Comparison of ENCODE assay signal across 28 mouse cellular contexts in the genomic region with DNA sequence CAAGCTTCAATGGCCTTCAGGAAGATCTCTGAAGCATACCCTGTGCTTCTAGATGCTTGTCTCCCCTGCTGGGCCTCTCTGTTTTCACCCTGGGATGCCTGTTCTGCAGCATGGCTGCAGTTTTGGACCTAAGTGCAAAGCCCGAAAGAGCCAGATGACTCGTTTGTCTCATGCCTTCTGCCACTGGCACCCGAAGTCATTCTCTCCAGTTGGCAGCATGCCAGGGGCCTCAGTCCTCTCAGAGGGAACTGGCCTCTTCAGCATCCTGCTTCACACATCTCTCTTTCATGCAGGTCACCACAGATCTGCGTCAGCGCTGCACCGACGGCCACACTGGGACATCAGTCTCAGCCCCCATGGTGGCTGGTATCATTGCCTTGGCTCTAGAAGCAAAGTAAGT.
DNase-seq lines count a peak whose midpoint lies in the region; ATAC-seq and TF ChIP-seq lines count a peak whose summit lies in the region.
"Had no signal": no experiment of that assay in that cellular context is flagged by ENCODE, and none has a peak within 500 bp of the region (broad histone marks: within the 10 kb centered on the region; RNA-seq: fewer than 3 reads in every experiment).

No protein-coding gene starts in this region.

- no peaks in the 10 kb centered on the region for H3K27me3 ChIP-seq in midbrain, postnatal 0 days (ENCODE audit: insufficient read depth, low read length)
- H3K27me3 ChIP-seq in midbrain, embryonic 11.5 days (ENCODE audit: control insufficient read depth, insufficient read depth, low read length), result no peaks in the 10 kb centered on the region
- H3K27me3 ChIP-seq in liver, embryonic 11.5 days (replicated peaks; ENCODE audit: control insufficient read depth, insufficient read depth, low read length), result no peaks in the 10 kb centered on the region
- H3K27me3 ChIP-seq in heart, adult 2 months (ENCODE audit: control insufficient read depth, insufficient read depth, low read length), result no peaks in the 10 kb centered on the region
- H3K27me3 ChIP-seq: embryonic facial prominence, embryonic 12.5 days; hindbrain, embryonic 15.5 days; kidney, embryonic 15.5 days; limb, embryonic 15.5 days; lung, embryonic 15.5 days; neural tube, embryonic 12.5 days had no signal

- H3K4me2 ChIP-seq in midbrain, postnatal 0 days (ENCODE audit: low read depth, low read length, poor library complexity, severe bottlenecking), result no peak overlapping the region
- H3K4me2 ChIP-seq in midbrain, embryonic 11.5 days, result no peak overlapping the region
- no peak overlapping the region for H3K4me2 ChIP-seq in liver, embryonic 11.5 days
- H3K4me2 ChIP-seq: embryonic facial prominence, embryonic 12.5 days; heart, embryonic 12.5 days; hindbrain, embryonic 15.5 days; kidney, embryonic 15.5 days; limb, embryonic 15.5 days; lung, embryonic 15.5 days; neural tube, embryonic 12.5 days had no signal

- no peak overlapping the region for H3K4me3 ChIP-seq in midbrain, postnatal 0 days (ENCODE audit: low read depth, low read length)
- no peak overlapping the region for H3K4me3 ChIP-seq in midbrain, embryonic 11.5 days (ENCODE audit: low read depth, low read length)
- H3K4me3 ChIP-seq in liver, embryonic 11.5 days (ENCODE audit: low read depth, low read length), result no peak overlapping the region
- H3K4me3 ChIP-seq in heart, adult 2 months, result no peak overlapping the region
- H3K4me3 ChIP-seq: embryonic facial prominence, embryonic 12.5 days; heart, embryonic 12.5 days; hindbrain, embryonic 15.5 days; kidney, embryonic 15.5 days; limb, embryonic 10.5 days; limb, embryonic 15.5 days; lung, embryonic 15.5 days; midbrain, embryonic 10.5 days; myocyte; neural tube, embryonic 12.5 days had no signal

- H3K27ac ChIP-seq in midbrain, postnatal 0 days (ENCODE audit: low read depth, low read length), result no peak overlapping the region
- H3K27ac ChIP-seq in midbrain, embryonic 11.5 days (ENCODE audit: low read depth, low read length), result no peak overlapping the region
- H3K27ac ChIP-seq in liver, embryonic 11.5 days (ENCODE audit: low read depth, low read length), result no peak overlapping the region
- H3K27ac ChIP-seq in heart, adult 2 months, result no peak overlapping the region
- H3K27ac ChIP-seq: embryonic facial prominence, embryonic 12.5 days; hindbrain, embryonic 15.5 days; kidney, embryonic 15.5 days; limb, embryonic 15.5 days; liver, embryonic 14.5 days; lung, embryonic 15.5 days; midbrain, embryonic 10.5 days; neural tube, embryonic 12.5 days had no signal

- no peak for TF ChIP-seq POLR2A in heart, adult 2 months (IDR thresholded peaks at IDR 0.05; ENCODE audit: insufficient read depth, low read depth, low read length)

- no peak overlapping the region for H3K9ac ChIP-seq in midbrain, postnatal 0 days (replicated peaks; ENCODE audit: low read length, poor library complexity, severe bottlenecking)
- H3K9ac ChIP-seq in midbrain, embryonic 11.5 days (ENCODE audit: low read length), result no peak overlapping the region
- no peak overlapping the region for H3K9ac ChIP-seq in liver, embryonic 11.5 days (ENCODE audit: low read depth, low read length)
- no peak overlapping the region for H3K9ac ChIP-seq in heart, adult 2 months (ENCODE audit: low read depth, low read length)
- H3K9ac ChIP-seq: embryonic facial prominence, embryonic 12.5 days; heart, embryonic 12.5 days; hindbrain, embryonic 15.5 days; kidney, embryonic 15.5 days; limb, embryonic 15.5 days; liver, embryonic 14.5 days; lung, embryonic 15.5 days; neural tube, embryonic 12.5 days had no signal

- H3K36me3 ChIP-seq in midbrain, postnatal 0 days (ENCODE audit: insufficient read depth, low read length), result no peaks in the 10 kb centered on the region
- H3K36me3 ChIP-seq in midbrain, embryonic 11.5 days (ENCODE audit: control insufficient read depth, insufficient read depth, low read length), result no peaks in the 10 kb centered on the region
- no peaks in the 10 kb centered on the region for H3K36me3 ChIP-seq in liver, embryonic 11.5 days (ENCODE audit: control insufficient read depth, insufficient read depth, low read length)
- no peaks in the 10 kb centered on the region for H3K36me3 ChIP-seq in heart, adult 2 months (ENCODE audit: control insufficient read depth, insufficient read depth, low read length)
- H3K36me3 ChIP-seq: embryonic facial prominence, embryonic 12.5 days; hindbrain, embryonic 15.5 days; kidney, embryonic 15.5 days; lung, embryonic 15.5 days; midbrain, embryonic 10.5 days; neural tube, embryonic 12.5 days had no signal

- WGBS in midbrain, postnatal 0 days, result 80% methylated on average over 7 of the region's 7 CpGs
- 94% methylated on average over 7 of the region's 7 CpGs for WGBS in midbrain, embryonic 11.5 days
- WGBS in liver, embryonic 11.5 days, result 86% methylated on average over 7 of the region's 7 CpGs
- WGBS in heart, adult 2 months, result 68% methylated on average over 7 of the region's 7 CpGs

- peak; percentile 19 for DNase-seq in midbrain, postnatal 0 days (ENCODE audit: low spot score)
- no peak for DNase-seq in midbrain, embryonic 11.5 days (ENCODE audit: low spot score, missing footprints)
- DNase-seq in cerebellum, adult 11-12 months, result peak; percentile 66
- DNase-seq in cerebellum, adult 9-11 months, result peak; percentile 62
- DNase-seq in liver, embryonic 11.5 days (ENCODE audit: low spot score), result no peak
- no peak for DNase-seq in heart, adult 2 months
- DNase-seq in heart, adult 11 months, result no peak
- DNase-seq: adrenal gland, postnatal 14 days; gastrocnemius, postnatal 25 days; heart, adult 18-20 months; kidney, adult 18-20 months; kidney, postnatal 25 days; right cerebral cortex, adult 18-20 months; thymus, adult 2 months; thymus, postnatal 36 days had no signal

- H3K9me3 ChIP-seq in midbrain, postnatal 0 days (ENCODE audit: low read length), result no peaks in the 10 kb centered on the region
- no peaks in the 10 kb centered on the region for H3K9me3 ChIP-seq in midbrain, embryonic 11.5 days (ENCODE audit: control insufficient read depth, low read length)
- H3K9me3 ChIP-seq in liver, embryonic 11.5 days (ENCODE audit: control insufficient read depth, low read length), result 0 out of 2 replicates have a peak, but pooled peaks cover 5% of the 10 kb centered on the region
- H3K9me3 ChIP-seq: embryonic facial prominence, embryonic 12.5 days; hindbrain, embryonic 15.5 days; kidney, embryonic 15.5 days; limb, embryonic 15.5 days; lung, embryonic 15.5 days had no signal

- ATAC-seq in midbrain, postnatal 0 days (ENCODE audit: low FRiP score), result no peak
- no peak for ATAC-seq in midbrain, embryonic 11.5 days (ENCODE audit: low FRiP score)
- no peak for ATAC-seq in liver, embryonic 11.5 days (replicated peaks; ENCODE audit: low FRiP score)
- ATAC-seq: forebrain, embryonic 14.5 days; midbrain, embryonic 16.5 days had no signal

- no peaks in the 10 kb centered on the region for H3K79me2 ChIP-seq in heart, adult 2 months (replicated peaks; ENCODE audit: control insufficient read depth, insufficient read depth, low read length)

- intact Hi-C loops in heart, adult 2 months (cut with DNase I), result no loop called here

- H3K4me1 ChIP-seq in midbrain, postnatal 0 days (ENCODE audit: insufficient read depth, low read length), result no peaks in the 10 kb centered on the region
- H3K4me1 ChIP-seq in midbrain, embryonic 11.5 days (ENCODE audit: control insufficient read depth, insufficient read depth, low read length), result no peaks in the 10 kb centered on the region
- no peaks in the 10 kb centered on the region for H3K4me1 ChIP-seq in liver, embryonic 11.5 days (replicated peaks; ENCODE audit: control insufficient read depth, insufficient read depth, low read length)
- H3K4me1 ChIP-seq in heart, adult 2 months (ENCODE audit: control insufficient read depth, insufficient read depth, low read length), result no peaks in the 10 kb centered on the region
- H3K4me1 ChIP-seq: embryonic facial prominence, embryonic 12.5 days; hindbrain, embryonic 15.5 days; kidney, embryonic 15.5 days; limb, embryonic 15.5 days; lung, embryonic 15.5 days; midbrain, embryonic 10.5 days; neural tube, embryonic 12.5 days had no signal

- no peak for TF ChIP-seq CTCF in midbrain, postnatal 0 days (IDR thresholded peaks at IDR 0.05)
- TF ChIP-seq CTCF in heart, adult 2 months (IDR thresholded peaks at IDR 0.05), result no peak

- TF ChIP-seq EP300 in heart, adult 2 months (IDR thresholded peaks at IDR 0.05; ENCODE audit: insufficient read depth, low read depth, low read length), result no peak

Comparison
In these comparisons a context has a peak if more than half of its experiments do, and no peak if none do; other contexts are left out.
1. DNase-seq: peak in midbrain, postnatal 0 days (single experiment), cerebellum, adult 11-12 months (single experiment) and cerebellum, adult 9-11 months (single experiment); none in midbrain, embryonic 11.5 days (single experiment), liver, embryonic 11.5 days (single experiment), heart, adult 2 months (0 of 2) and heart, adult 11 months (single experiment).